Mouse (Mus musculus) CD4-positive naive resting alpha-beta T cell, adult 76 days (primary cell): ENCODE measurements around the gene B630019K06Rik. TPM values are rescaled to one million over a fixed set of nuclear protein-coding genes. Genes with fewer than 3 reads are reported as not detected.

Experiments used
- total RNA-seq: library from RNA; stranded (reverse); gene quantifications from one replicate; pipeline ENCODE4 v1.2.4, GENCODE M21; 2023

The B630019K06Rik gene
- total RNA-seq = 1.2 TPM

DNA sequence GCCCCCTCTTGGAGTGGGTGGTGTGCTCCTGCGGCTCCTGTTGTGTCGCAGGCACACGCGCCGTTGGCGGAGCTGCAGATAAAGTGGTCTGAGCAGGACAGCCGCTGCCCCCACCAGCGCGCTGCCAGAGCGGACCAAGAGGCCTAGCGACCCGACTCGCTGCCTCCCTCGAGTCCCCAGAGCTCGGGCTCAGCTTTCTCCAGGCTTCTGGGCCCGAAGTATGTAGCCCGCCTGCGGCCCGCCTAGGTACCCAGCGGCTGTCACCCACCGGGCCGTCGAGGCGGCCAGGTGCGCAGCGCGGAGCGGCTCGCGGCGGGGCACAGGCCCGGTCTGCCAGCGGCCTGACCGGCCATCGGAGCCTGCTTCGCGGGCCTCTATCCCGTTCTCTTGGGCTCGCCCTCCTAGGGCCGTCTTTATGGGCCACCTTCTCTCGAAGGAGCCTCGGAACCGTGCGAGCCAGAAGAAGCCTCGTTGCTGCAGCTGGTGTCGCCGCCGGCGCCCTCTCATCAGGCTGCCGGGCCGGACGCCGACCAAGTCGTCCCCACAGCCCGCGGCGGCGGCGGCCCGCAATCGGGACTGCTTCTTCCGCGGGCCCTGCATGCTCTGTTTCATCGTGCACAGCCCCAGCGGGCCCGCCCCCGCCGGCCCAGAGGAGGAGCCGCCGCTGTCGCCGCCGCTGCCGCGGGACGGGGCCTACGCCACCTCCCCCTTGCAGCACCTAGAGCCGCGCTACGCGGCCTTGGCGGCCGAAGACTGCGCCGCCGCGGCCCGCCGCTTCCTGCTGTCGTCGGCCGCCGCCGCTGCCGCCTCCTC lies at the start of gene B630019K06Rik:
TSS of gene B630019K06Rik (plus strand) at position 40 of the 813 bp plus-strand sequence.

GRCm38 (mm10) chrX:8843694-8844093 lies 48.5 kb upstream of the B630019K06Rik start, which contains the start of gene Gm6592:
Gene Gm6592 (plus strand): TSS chrX:8843994.

GRCm38 (mm10) chrX:8873953-8874352 lies 18.2 kb upstream of the B630019K06Rik start, which contains the start of gene Gm5751:
Gene Gm5751 (plus strand): TSS chrX:8874253.

Other genes with a start within 250 kb of the B630019K06Rik start
- gene Ssxb8, start 201.5 kb upstream of the B630019K06Rik start, total RNA-seq = not detected
- not detected for gene Ssx9, start 143.9 kb upstream of the B630019K06Rik start, total RNA-seq
- gene Ssxb5, start 88.7 kb upstream of the B630019K06Rik start, total RNA-seq = not detected
- gene Gm6592, start 48.4 kb upstream of the B630019K06Rik start, total RNA-seq = not detected
- not detected for gene Gm5751, start 18.1 kb upstream of the B630019K06Rik start, total RNA-seq
- gene Fthl17b, start 70.6 kb downstream of the B630019K06Rik start, total RNA-seq = not detected
- not detected for gene Fthl17c, start 84.2 kb downstream of the B630019K06Rik start, total RNA-seq
- gene Fthl17d, start 94.4 kb downstream of the B630019K06Rik start, total RNA-seq = not detected
- not detected for gene Fthl17e, start 141.1 kb downstream of the B630019K06Rik start, total RNA-seq
- not detected for gene Fthl17f, start 170.6 kb downstream of the B630019K06Rik start, total RNA-seq
- gene 4930402K13Rik, start 212.2 kb downstream of the B630019K06Rik start, total RNA-seq = not detected